Mouse (Mus musculus) neutrophil, adult 5-6 weeks (primary cell): ENCODE measurements around the gene Stk26. TPM values are rescaled to one million over a fixed set of nuclear protein-coding genes. Genes with fewer than 3 reads are reported as not detected.

ENCODE experiments used
- ATAC-seq: fragments of 151-379, 151-347 bp; 2 replicates; pipeline ENCODE4 v1.8.0; 2017; ENCODE audit warnings: mild to moderate bottlenecking, moderate TSS enrichment; ENCODE audit not compliant: insufficient number of reproducible peaks, poor library complexity, low FRiP score, severe bottlenecking; ENCODE audit errors: extremely low read depth
- total RNA-seq: library from RNA; stranded (forward); fragments of 200-1000 nt; gene quantifications from 2 replicates; pipeline ENCODE4 v1.2.3, GENCODE M21; 2017

Stk26 gene
- 65.3 and 68.6 TPM in 2 replicates for total RNA-seq

DNA sequence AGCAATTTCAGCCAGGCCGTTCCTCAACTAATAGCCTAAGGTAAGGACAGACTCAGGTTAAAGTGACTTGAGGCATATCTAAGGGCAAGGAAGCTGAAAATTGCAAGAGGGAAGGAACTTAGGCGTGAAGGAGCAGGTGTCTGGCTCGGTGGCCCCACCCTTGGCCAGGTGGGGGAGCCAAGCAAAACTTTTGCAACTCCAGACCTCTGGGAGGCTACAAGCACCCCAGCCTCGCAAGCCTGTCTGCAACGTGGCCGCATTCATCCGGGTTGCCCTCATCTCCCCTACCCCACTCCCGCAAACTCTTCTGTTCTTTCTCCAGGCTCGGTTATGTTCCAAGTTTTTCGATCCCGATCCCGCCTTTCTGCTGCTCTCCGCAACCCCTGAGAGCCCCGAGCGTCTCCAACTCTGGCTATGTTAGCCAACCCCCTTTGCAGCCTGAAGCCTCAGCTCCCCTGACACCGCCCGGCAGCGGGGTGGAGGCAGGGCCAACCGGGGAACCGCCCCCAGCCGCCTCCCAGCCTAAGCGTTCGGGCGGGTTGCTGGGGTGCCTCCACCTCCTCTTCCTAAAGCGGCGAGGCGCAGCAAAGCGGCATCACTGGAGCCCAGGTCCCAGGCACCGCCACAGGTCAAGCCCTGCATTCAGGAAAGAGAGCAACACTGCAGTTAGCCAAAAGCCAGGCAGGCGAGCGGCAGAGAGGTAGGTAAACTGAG lies at the start of gene Stk26:
TSS of gene Stk26 (plus strand) at position 201 of the 714 bp plus-strand sequence.
- peak; percentile 87 for ATAC-seq

DNA sequence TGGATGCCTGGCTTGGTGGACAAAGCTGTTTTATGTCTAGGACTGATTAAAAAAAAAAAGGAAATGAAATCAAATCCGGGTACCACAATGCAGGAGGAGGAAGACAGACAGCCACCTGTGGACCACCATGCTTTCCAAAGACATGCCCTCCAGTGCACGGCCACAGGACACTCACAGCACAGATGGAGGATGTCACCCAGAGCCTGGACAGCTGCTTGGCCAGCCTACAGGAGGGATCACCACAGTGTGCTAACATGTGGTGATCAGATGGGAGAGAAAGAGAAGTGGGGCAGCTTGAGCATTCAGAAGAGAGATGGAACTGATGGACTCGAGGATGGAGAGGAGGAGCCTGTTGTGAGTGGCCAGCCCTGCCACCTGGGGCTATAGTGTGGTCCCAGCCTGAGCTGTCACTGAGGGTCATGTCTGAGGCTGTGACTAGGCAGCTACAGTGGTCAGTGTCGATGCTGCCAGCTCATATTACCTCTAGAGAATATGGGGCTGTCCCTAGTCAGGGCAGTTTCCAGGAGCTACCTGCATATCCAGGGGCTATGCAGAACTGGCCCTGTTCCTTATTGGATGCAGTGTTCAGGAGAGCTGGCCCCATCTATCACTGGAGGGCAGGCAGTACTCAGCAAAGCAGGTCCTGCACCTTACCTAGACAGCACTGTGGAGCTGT lies 47.7 kb upstream of the Stk26 start:
- no peak for ATAC-seq

DNA sequence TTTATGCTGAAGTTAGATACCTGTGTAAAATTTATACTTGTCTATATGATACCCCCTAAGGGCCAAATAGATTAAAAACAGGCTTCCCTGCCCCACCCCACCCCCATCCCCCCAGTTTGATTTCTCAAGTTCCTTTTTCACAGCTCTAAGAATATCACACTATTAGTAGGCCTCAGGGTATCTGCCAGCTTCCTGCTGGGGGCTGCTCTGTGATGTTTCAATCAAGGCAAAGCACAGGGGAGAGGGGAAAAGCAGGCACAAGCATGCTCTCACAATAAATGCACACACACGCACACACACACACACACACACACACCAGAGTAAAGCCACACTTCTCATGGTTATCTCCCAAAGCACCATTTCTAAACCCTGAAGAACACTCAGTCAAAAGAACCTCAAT lies 43.0 kb upstream of the Stk26 start:
- ATAC-seq: no peak

DNA sequence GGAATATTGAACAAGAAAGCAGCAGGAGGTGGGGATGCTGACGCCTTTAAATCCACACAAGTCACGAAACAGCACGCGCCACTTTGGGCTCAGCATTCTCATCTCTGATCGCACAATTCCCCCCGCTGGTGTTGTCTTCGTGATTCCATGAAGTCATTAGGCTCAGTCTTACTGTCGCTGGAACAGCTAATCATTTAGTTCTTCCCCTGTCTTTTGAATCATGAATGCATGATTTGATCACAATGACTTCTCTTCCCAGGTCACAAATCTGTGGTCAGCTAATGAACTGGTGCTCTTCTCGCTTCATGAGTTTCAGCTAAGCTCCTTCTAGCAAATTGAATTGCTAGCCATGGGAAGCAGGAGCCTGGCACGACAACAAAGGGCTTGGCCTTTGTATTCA lies 42.3 kb upstream of the Stk26 start:
- no peak for ATAC-seq

DNA sequence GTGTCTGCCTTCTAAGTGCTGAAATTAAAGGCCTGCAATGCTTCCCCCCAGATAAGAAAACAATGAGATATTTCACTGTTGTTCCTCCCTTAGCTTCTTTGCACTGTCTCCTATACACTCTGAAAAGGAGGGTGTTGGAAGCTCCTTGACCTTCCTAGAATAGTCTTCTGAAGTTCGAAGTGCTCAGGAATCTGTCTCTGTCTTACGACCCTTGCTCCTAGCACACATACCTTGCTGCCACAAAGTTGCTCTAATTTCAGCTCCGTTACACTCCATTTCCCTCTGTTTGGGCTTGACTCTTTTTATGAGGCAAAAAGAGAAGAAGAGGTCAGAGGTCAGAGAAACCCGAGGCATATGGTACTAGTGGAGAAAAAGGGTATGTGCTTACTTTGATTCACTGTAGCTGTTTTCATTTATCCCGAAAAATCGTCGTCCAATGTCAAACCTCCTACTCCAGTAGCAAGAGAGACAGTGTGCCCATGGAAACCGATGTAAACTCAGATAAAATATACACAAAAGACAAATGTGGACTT lies 41.1 kb upstream of the Stk26 start:
- no peak for ATAC-seq

DNA sequence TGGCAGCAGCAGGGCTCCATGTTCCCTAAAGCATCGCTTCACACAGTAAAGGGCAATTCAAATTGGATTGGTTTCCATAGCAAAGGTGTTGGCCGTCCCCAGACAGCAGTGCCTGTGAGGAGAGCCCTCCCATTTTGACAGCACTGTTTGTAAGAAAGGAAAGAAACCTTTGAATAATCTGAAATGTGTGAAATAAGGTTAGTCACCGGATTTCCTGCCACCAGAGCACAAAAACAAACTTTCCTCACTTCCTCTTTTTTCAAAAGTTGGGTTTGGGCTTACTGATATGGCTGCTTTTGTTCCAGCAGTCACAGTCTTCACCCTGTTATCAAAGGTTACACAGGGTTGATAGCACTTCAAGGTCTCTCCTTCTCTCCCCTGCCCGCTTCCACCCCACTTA lies 35.2 kb upstream of the Stk26 start:
- ATAC-seq: peak; percentile 98

DNA sequence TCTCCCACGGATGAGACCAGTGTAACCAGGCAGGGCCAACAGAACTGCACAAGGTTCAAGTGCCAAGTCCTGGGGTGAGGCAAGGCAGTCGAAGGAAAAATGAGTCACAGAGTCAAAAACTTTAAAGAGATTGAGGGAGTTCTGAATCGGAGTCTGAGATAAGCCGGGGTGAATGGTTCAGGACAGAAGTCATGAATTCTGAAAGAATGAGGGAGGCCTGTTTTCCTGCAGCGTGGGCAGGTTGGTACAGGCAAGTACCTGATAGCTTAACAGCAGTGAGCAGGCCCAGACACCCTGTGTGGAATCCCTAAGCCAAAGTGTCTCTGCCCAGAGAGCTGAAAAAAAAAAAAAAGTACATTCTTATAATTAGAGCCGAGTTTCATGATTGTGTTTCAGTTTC lies 17.0 kb upstream of the Stk26 start:
- no peak for ATAC-seq

DNA sequence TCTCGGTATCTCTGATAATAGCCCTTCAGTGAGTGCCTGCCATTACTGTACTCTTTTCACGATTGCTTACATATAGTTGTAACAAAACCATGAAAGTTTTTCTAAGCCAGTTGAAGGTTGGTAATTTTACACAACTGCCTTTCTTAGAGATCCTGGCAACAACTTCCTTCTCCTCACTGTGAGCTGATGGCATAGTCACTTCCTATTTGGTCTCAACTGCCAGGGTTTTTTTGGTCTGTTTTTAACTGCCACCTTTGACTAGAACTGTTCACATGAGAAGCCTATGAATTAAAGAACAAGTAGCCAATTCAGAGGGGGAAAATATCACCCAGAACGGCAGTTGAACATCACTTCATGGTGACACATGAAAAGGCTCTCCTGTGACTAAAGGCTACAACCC lies 5.3 kb upstream of the Stk26 start:
- ATAC-seq: no peak

DNA sequence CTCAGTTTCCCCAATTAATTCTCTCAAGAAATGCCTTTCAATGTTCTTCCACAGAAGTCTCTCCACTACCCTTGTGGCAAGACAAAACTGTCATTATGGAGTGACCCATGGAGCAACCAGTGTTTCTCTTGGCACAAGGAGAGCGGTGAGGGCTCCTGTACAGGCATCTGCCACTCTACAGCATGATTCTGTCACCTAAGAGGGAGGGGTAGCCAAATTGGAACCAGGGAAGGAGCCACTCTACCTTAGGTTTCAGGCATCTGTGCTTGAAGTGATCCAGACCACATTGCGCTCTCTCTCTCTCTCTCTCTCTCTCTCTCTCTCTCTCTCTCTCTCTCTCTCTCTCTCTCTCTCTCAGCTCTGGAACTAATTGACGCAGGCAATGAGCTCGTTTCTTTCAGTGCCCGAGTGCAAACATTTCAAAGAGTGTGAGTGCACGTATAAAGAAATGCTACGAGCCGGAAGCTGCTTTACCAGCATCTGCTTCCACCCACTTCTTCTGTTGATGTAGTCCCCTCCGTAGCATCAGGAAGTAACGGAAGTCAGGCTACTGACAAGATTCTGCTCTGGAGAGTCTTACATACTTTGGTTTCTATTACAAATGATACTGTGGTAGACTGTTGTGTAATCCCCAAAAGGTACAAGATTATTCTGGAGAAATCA lies 4.7 kb upstream of the Stk26 start:
- ATAC-seq: peak; percentile 59; the same call in 1 of the 2 replicates

DNA sequence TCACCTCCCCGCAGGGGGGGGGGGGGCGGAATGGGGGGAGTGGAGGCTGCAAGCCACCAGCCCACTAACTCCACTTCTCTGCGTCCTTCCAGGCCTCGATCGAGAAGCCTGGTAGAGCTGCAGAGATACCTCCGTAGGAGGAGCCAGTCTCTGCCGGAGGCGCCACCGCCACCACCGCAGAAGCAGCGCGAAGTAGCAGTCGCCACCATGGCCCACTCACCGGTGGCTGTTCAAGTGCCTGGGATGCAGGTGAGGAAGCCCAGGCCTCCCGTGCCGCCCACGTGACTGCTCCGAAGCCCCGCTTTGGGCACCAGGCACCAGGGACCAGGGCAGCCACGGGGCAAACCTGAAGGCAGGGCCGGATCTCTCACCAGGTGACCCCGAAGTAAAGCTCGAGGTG lies 740 bp downstream of the Stk26 start:
- ATAC-seq: peak; percentile 39; the same call in 1 of the 2 replicates

DNA sequence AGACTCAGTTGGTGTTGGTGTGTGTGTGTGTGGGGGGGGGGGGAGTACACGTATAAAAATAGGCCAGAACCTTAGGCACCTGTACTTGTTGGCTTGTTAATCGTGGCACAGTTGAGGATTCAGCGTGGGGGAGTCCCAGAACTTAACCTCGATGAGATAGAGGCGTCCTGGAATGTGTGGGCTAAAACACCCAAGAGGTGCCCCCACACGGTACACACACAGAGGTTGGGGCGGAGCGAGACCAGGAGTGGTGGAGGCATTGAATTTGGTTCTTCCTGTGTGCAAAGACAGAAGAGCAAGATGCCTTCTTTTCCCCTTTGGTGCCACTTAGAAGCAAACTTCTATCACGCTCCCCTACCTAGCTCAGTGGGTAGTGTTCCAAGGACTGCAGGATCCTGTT lies 1.2 kb downstream of the Stk26 start:
- 0 out of 2 replicates have a peak, but pooled peaks have one; percentile 8 for ATAC-seq

DNA sequence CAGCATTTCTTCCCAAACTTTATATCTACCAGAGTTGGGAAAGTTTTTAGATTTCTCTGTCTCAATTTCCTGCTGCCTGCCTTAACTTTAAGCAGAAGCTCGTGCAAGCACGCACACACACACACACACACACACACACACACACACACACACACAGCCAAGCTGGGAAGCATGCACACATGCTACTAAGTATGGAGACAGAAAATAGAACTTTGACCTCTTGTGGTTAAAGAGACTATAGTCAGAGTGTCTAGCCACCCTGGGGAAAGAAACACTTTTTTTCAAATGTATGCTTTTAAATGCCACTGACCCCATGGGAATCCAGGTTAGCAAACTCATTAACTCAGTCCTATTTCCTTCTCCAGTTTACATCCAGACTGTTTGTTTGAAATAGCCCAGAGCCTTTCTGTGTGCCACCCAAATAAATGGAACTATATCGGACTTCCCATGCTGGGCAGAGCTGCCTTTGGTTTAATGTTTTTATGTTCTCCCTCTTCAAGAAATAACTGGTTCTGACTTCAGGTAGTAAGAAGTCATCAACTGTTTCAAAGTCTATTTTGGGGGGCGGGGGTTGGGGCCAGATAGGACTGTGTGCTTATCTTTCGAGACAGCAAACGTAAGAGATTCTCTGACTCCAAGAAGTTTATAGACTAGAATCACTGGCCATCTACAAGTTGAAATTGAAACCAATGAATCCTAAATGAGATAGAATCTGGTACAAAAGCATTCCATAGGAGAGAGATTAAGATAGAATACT lies 9.8 kb downstream of the Stk26 start:
- no peak for ATAC-seq

DNA sequence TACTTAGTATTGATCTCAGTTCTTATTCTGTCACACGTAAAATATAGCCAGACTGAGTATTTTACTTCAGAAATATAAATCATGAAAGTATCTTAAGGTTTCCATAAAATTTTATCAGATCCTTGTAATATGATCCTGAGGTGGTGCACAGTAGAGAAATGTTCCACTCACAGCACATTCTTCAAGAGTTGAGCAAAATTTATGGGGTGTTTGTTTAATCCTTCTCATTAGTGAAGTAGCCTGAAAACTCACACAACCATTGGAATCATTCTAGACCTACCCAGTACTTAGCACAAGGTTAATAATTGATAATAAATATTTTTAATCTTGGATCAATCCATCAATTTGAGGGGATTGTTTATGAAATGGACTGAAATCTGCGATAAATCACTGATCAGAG lies 22.9 kb downstream of the Stk26 start:
- ATAC-seq: no peak

DNA sequence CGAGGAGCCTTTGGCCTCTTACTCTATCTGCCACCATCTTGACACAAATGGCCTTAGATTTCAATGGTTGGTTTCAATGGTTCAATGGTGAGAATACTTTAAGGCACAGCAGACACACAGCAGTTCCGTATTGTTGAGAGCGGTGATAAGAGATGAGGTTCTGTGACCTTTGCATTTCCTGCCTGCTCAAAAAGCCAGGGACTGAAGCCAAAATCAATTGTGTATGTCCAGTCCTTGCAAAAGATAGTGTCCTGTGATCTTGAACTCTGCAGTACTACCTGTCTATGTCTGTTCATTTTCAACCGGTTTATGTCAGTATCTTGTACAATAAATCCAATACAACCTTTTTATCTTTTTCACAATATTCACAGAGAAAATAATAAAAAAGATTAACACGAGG lies 23.9 kb downstream of the Stk26 start:
- ATAC-seq: no peak

DNA sequence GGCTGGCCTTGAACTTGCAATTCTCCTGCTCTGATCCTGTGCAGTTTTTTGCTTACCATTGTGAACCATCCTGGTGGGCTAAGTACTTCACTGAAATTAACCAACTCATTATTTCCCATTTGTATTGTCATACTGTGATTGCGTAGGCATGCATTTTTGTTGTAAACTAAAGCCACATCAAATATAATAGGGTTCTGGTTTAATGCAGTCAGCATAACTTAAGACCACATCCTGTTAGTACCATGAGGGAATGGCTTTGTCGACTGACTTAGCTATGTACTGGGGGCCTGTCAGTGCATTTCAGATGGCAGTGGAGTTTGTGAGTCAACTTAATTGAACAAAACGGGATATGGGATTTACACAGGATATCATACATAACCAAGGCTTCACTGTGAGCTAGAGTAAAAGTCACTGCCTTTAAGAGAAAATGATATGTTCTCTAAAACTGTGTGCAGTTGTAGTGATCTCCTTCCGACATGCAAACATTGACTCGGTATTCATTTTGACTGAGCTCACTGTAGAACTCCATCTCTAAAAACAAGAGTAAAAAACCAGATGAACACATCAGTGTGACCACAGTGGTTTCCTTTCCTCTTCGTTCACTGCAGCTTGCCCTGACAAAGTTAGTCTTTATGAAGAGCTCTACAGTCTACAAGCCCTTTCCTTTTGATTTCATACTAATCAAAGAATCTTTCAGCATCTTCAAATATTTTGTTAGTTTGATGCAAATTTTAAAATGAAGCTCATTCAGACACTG lies 33.6 kb downstream of the Stk26 start:
- ATAC-seq: peak; percentile 46; the same call in 1 of the 2 replicates

DNA sequence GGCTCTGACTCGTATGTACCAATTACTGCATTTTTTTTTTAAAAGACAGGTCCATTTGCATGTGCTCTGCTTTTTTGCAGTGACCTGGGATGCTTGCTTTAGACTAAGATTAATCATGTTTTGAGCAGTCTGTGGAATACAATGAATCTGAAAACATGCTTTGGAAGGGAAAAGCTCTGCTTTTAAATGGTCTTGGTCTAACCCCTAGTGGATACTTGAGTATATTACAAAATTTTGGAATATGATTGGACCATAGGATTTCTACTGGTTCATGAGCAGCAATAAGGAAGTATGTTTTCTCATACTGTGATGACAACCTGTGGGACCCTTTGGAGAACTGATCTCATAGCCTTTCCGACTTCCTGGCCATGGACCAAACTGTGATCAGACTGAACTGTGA lies 47.2 kb downstream of the Stk26 start:
- no peak for ATAC-seq

DNA sequence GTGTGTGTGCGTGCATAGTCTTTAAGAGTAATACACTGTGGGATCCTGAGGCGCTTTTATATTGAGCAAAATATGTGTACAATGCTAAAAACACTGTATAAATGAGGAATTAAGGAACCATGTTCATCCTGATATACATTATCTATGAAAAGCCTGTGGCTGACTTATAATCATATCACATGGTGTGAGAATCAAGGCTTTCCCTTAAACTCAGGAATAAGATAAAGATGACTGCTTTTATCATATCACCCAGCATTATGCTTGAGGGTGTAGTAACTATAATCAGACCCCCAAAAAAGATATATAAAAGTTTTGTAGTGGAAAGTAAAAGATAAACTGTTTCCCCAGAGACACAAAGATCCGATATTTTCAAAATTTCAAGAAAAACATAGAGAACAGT lies 62.6 kb downstream of the Stk26 start:
- ATAC-seq: no peak

DNA sequence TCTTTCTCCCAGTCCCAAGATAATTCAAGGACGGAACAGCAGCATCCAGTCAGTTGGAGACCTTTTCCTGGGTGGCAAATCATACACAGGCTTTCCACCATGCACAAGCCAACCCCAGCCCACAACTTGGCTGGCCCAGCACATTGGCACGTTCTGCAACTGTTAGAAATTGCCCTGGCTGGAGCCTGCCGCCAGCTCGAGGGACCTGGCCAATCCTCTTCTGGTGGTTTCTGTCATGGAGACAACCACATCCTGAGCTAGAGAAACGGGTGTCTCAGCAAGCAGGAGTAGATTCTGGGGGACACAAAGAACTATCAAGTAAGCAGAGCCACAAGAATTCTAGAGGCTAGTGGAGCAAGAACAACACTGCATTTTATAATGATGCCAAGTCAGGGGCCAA lies 69.1 kb downstream of the Stk26 start:
- no peak for ATAC-seq

DNA sequence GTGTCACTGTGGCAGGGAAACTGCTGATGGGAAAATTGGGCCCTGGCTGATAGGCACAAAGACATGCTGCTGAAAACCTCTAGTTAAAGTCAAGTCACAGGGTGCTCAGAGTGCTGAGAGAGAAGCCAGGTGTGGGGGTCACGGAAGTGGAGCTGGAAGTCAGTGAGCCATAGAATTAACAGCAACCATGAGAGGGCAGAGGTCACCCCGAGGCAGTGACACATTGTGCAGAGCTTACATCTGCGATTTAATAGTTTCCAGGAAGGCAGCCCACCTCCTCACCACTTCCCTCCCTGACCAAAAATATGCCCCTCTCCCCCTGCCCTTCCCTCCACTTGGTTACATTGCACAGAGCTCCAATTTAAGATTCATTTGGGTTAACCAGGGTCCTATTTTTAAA lies 76.5 kb downstream of the Stk26 start:
- no peak for ATAC-seq
